Mouse (Mus musculus) limb, embryonic 12.5 days (tissue): ENCODE measurements around the gene Tmco4. TPM values are rescaled to one million over a fixed set of nuclear protein-coding genes. Genes with fewer than 3 reads are reported as not detected.

Experiments used
- ATAC-seq: fragments of 200-750 bp; cut with Nextera tagmentation; 2 replicates; pipeline ENCODE4 v1.8.0; 2017; ENCODE audit warnings: low read depth, moderate TSS enrichment; ENCODE audit not compliant: insufficient number of reproducible peaks, insufficient read depth, low FRiP score, low TSS enrichment
- H3K27ac ChIP-seq: fragments of 300-500 bp; sonication (generic); 2 replicates; pipeline ENCODE4 v1.5.1; 2016; ENCODE audit warnings: mild to moderate bottlenecking, moderate library complexity
- H3K27me3 ChIP-seq: fragments of 300-500 bp; sonication (generic); 2 replicates; pipeline ENCODE4 v1.6.1; 2016; ENCODE audit warnings: mild to moderate bottlenecking, moderate library complexity
- H3K36me3 ChIP-seq: fragments of 300-500 bp; sonication (generic); 2 replicates; pipeline ENCODE4 v1.6.1; 2016; ENCODE audit warnings: mild to moderate bottlenecking, moderate library complexity
- H3K4me1 ChIP-seq: fragments of 300-500 bp; sonication (generic); replicated peaks from 2 replicates; pipeline ENCODE4 v1.6.1; 2016
- H3K4me2 ChIP-seq: fragments of 300-500 bp; sonication (generic); 2 replicates; pipeline ENCODE4 v1.6.1; 2016; ENCODE audit warnings: mild to moderate bottlenecking, moderate library complexity
- H3K4me3 ChIP-seq: fragments of 300-500 bp; sonication (generic); replicated peaks from 2 replicates; pipeline ENCODE4 v1.5.1; 2016; ENCODE audit warnings: mild to moderate bottlenecking
- H3K9ac ChIP-seq: fragments of 300-500 bp; sonication (generic); replicated peaks from 2 replicates; pipeline ENCODE4 v1.6.1; 2016; ENCODE audit warnings: mild to moderate bottlenecking, moderate library complexity
- H3K9me3 ChIP-seq: fragments of 300-500 bp; sonication (generic); 2 replicates; pipeline ENCODE4 v1.6.1; 2016; ENCODE audit warnings: mild to moderate bottlenecking, moderate library complexity
- WGBS: fragments of 180-500 bp; shearing (Covaris S2); methylation state at CpG from one replicate; pipeline ENCODE4 v1.1.7; 2016; 5-methylcytosine and 5-hydroxymethylcytosine counted together
- polyA plus RNA-seq: library from polyadenylated mRNA; unstranded; fragments of >200 nt; fragmentation: Nextera tagmentation; extraction: Ambion mirVana; gene quantifications from 2 replicates; pipeline ENCODE4 v1.2.1, GENCODE M21; 2016

The Tmco4 gene
- polyA plus RNA-seq, 1 experiment from 2014 or later, result 2.0 TPM

DNA sequence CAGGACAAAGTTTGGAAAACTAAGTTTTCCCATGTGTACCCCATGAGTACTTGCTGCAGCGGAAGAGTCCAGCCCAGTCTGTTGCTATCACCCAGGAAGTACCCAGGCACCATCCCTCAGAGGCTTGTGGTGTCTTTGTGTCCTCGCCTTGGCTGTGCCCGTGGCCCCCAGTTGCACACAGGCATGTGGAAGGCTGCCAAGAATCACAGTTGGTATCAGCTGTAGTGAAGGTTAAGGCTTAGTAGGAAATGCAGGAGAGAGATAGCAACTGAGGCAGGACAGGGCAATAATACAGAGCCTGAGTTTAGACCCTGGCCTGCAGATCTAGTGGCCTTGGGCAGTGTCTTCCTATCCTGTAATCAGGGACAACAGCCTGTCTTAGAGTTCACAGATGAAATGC, 47.7 kb downstream of the Tmco4 start:
- H3K36me3 ChIP-seq, result no peaks in the 10 kb centered on the region
- H3K9me3 ChIP-seq, result no peaks in the 10 kb centered on the region
- no peaks in the 10 kb centered on the region for H3K4me1 ChIP-seq
- 89% methylated on average over 3 of the region's 3 CpGs for WGBS
- ATAC-seq, result no peak
- no peak overlapping the region for H3K4me3 ChIP-seq
- H3K27me3 ChIP-seq, result no peaks in the 10 kb centered on the region
- H3K27ac ChIP-seq, result no peak overlapping the region
- H3K9ac ChIP-seq, result no peak overlapping the region
- no peak overlapping the region for H3K4me2 ChIP-seq

DNA sequence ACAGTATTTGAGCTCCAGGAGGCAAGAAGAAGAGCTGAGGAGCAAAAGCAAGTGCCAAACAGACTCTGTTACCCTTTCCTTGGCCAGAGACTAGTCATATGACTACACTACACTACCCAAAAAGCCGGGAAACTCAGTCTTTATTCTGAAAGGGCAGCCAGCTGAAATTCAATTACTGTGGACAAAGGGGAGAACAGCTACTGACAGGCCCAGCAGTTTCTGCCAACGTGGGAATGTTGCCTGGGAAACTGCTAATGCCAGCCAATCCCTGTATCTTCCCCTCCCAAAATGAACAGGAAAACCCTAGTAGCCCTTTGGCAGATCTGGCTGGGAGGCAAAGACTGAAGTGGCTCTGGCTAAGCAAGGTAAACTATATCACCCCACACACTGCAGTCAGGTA, 51.7 kb downstream of the Tmco4 start:
- no peak overlapping the region for H3K4me3 ChIP-seq
- no peaks in the 10 kb centered on the region for H3K27me3 ChIP-seq
- H3K9me3 ChIP-seq, result no peaks in the 10 kb centered on the region
- ATAC-seq, result no peak
- WGBS, result 33% methylated on average over 2 of the region's 2 CpGs
- no peak overlapping the region for H3K9ac ChIP-seq
- no peaks in the 10 kb centered on the region for H3K4me1 ChIP-seq
- H3K4me2 ChIP-seq, result no peak overlapping the region
- H3K36me3 ChIP-seq, result no peaks in the 10 kb centered on the region
- no peak overlapping the region for H3K27ac ChIP-seq

DNA sequence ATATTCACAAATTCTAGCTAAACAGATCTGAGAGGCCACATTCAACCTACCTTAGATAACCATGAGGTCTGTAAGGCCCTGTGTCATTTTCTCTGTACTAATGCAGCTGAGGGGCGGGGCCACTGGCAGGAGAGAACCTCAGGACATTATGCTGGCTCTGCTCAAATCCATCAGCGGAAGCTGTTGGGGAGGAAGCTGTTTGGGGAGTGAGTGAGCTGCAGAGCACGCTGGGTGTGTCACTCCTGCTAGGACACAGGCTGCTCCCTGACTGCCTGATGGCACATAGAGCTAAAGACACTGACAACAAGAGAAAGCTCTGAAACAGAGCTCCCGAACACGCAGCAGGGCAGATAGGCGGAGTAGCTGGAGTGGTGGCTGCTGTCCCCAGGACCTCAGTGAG, 58.0 kb downstream of the Tmco4 start:
- H3K27me3 ChIP-seq, result no peaks in the 10 kb centered on the region
- no peak for ATAC-seq
- H3K9me3 ChIP-seq, result no peaks in the 10 kb centered on the region
- no peak overlapping the region for H3K4me2 ChIP-seq
- H3K36me3 ChIP-seq, result no peaks in the 10 kb centered on the region
- H3K4me3 ChIP-seq, result no peak overlapping the region
- 0 out of 2 replicates have a peak, but pooled peaks cover 3% of the 10 kb centered on the region for H3K4me1 ChIP-seq
- no peak overlapping the region for H3K27ac ChIP-seq
- H3K9ac ChIP-seq, result no peak overlapping the region
- WGBS, result 58% methylated on average over 6 of the region's 6 CpGs

DNA sequence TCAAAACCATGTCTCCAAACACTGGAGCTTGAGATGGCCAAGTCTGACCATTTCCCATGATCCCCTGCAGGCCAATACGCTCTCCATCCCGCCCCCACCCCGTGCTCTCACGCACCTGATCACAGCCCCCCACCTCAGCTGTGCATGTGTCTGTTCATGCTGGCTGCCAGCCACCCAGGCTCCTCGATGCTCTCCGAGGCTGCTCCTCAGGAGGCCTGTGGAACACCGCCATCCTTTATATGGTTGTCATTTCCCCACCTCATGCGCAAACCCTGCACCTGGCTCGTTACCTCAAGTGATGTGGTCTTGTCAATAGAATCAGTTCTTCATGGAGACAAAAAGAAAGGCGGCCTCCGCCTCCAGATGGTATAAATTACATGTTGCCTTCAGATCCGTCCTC, 59.8 kb downstream of the Tmco4 start:
- Histone ChIP-seq H3K4me1 (0 out of 2 replicates have a peak, but pooled peaks cover 3% of the 10 kb centered on the region), H3K27me3 (no peaks in the 10 kb centered on the region), H3K27ac (no peak overlapping the region), H3K36me3 (no peaks in the 10 kb centered on the region), H3K4me2 (no peak overlapping the region), H3K9me3 (no peaks in the 10 kb centered on the region), H3K9ac (no peak overlapping the region), H3K4me3 (no peak overlapping the region)
- 56% methylated on average over 12 of the region's 12 CpGs for WGBS
- ATAC-seq, result no peak

DNA sequence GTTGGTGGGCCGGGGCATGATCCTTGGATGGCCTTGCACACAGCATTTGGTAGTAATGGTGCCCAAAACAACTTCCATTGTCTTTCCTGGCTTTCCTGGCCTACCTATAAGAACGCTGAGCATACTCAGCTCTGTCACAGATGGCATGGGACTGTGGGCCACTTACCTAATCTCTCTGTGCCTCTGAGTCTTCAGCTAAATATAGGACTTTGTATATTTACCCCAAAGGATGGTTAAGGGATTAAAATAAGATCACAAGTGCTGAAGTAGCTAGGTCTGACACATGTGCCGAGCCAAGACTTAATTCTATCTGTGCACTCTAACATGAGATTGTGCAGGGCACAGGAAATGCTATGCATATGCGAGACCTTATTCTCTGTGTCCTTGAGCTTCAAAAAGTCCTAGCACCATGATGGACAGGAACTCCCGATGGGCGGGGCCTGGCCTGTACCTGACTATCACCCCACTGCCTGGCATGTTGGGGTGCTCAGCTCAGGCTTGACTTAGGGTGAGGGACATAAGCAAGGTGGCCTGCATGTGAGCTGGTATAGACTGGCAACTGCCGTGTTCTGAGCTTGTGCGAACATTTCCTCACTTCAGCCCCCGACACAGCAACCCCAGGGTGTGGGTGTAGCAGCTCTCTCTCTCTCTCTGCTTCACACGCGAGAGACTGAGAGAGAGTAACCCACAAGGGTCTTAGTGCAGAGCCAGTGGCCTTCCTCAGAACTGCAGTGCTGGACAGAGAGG, 60.7 kb downstream of the Tmco4 start:
- no peak overlapping the region for H3K4me2 ChIP-seq
- no peak for ATAC-seq
- H3K36me3 ChIP-seq, result no peaks in the 10 kb centered on the region
- no peaks in the 10 kb centered on the region for H3K27me3 ChIP-seq
- H3K4me3 ChIP-seq, result no peak overlapping the region
- H3K9me3 ChIP-seq, result no peaks in the 10 kb centered on the region
- 0 out of 2 replicates have a peak, but pooled peaks cover 3% of the 10 kb centered on the region for H3K4me1 ChIP-seq
- no peak overlapping the region for H3K9ac ChIP-seq
- H3K27ac ChIP-seq, result no peak overlapping the region
- WGBS, result 84% methylated on average over 11 of the region's 11 CpGs

DNA sequence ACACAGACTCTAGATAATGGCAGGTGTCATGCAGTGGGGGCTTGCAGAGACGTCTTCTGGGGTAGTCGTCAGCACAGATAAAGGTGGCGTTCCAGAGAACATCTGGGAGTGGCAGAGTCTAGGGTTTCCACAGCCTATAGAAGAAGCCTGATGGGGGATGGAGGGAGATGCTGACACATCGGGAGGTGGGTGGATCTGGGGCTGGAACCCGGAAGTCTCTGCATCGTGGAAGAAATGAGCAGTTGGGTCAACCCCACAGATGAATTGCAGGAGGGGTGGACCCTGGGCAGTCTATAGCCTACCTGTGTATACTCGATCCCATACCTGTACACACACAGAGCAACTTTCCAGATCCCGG, 61.3 kb downstream of the Tmco4 start:
- H3K27me3 ChIP-seq, result no peaks in the 10 kb centered on the region
- H3K27ac ChIP-seq, result no peak overlapping the region
- ATAC-seq, result no peak
- no peaks in the 10 kb centered on the region for H3K9me3 ChIP-seq
- 0 out of 2 replicates have a peak, but pooled peaks cover 3% of the 10 kb centered on the region for H3K4me1 ChIP-seq
- H3K4me2 ChIP-seq, result no peak overlapping the region
- H3K9ac ChIP-seq, result no peak overlapping the region
- H3K4me3 ChIP-seq, result no peak overlapping the region
- no peaks in the 10 kb centered on the region for H3K36me3 ChIP-seq
- 89% methylated on average over 8 of the region's 8 CpGs for WGBS

DNA sequence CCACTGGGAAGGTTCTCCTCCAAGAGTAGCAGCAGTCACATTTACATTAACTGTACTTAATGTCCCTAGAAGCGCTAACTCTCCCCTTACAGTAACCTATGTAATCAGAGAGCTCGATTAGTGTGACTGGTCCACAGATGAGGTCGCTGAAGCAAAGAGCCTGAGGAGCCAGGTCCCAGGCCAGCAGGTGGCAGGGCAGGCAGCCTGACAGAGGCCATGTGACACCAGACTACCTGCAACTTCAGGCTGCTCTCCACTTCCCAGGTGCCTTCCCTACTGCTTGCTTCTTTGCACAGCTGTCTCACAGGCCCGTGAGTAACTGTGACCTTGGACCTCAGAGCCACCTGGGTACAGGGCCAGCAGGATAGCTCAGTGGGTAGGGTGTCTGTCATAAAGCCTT, 61.9 kb downstream of the Tmco4 start:
- Histone ChIP-seq H3K4me3 (no peak overlapping the region), H3K9me3 (no peaks in the 10 kb centered on the region), H3K36me3 (no peaks in the 10 kb centered on the region), H3K9ac (no peak overlapping the region), H3K27ac (no peak overlapping the region), H3K4me1 (0 out of 2 replicates have a peak, but pooled peaks cover 3% of the 10 kb centered on the region), H3K27me3 (0 out of 2 replicates have a peak, but pooled peaks cover 4% of the 10 kb centered on the region), H3K4me2 (no peak overlapping the region)
- no peak for ATAC-seq
- WGBS, result 48% methylated on average over 4 of the region's 4 CpGs

DNA sequence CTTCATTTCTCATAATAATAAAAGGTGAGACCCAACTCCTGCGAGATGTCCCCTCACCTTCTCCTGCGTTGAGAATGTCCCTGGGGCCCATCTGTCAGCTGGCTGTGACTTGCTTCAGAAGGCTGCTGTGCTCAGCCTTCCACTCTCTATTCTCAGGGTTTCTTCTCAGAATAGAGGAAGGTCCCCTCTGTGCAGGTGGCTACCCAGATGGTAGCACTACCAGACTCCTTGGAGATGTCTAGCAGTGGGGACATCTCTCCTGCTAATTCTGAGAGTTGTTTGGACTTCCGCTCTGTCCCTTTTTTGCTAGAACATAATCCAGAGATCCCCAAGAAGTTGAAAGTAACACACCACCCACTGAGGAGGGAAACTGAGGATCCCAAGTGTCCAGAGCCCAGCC, 62.3 kb downstream of the Tmco4 start:
- ATAC-seq, result no peak
- peaks cover 8% of the 10 kb centered on the region; the same call in 1 of the 2 replicates for H3K27me3 ChIP-seq
- no peaks in the 10 kb centered on the region for H3K9me3 ChIP-seq
- H3K4me1 ChIP-seq, result 0 out of 2 replicates have a peak, but pooled peaks cover 5% of the 10 kb centered on the region
- H3K9ac ChIP-seq, result no peak overlapping the region
- WGBS, result 87% methylated on average over 3 of the region's 3 CpGs
- no peak overlapping the region for H3K27ac ChIP-seq
- no peaks in the 10 kb centered on the region for H3K36me3 ChIP-seq
- H3K4me2 ChIP-seq, result no peak overlapping the region
- no peak overlapping the region for H3K4me3 ChIP-seq

DNA sequence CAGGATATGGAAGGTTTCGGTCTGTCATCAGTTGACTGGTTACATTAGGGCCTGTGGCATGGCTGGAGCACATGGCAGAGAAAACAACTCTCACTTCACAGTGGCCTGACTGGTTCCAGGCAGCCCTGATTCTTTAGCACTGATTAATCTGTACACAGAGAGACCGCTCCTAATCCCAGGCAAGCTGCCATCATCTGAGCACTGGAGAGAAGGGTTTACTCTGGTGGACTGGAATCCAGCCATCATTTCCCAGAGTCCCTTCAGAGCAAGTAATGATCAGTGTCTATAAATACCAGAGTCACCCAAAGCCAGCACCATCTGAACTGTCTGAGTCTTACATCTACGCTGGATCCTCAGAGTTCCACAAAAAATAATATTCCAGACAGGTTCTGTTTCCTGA, 63.1 kb downstream of the Tmco4 start:
- Histone ChIP-seq H3K9ac (no peak overlapping the region), H3K27ac (no peak overlapping the region), H3K4me3 (no peak overlapping the region), H3K4me1 (peaks cover 11% of the 10 kb centered on the region; the same call in 1 of the 2 replicates), H3K27me3 (peaks cover 16% of the 10 kb centered on the region), H3K4me2 (no peak overlapping the region), H3K36me3 (no peaks in the 10 kb centered on the region), H3K9me3 (no peaks in the 10 kb centered on the region)
- ATAC-seq, result no peak
- 94% methylated on average over 3 of the region's 3 CpGs for WGBS

DNA sequence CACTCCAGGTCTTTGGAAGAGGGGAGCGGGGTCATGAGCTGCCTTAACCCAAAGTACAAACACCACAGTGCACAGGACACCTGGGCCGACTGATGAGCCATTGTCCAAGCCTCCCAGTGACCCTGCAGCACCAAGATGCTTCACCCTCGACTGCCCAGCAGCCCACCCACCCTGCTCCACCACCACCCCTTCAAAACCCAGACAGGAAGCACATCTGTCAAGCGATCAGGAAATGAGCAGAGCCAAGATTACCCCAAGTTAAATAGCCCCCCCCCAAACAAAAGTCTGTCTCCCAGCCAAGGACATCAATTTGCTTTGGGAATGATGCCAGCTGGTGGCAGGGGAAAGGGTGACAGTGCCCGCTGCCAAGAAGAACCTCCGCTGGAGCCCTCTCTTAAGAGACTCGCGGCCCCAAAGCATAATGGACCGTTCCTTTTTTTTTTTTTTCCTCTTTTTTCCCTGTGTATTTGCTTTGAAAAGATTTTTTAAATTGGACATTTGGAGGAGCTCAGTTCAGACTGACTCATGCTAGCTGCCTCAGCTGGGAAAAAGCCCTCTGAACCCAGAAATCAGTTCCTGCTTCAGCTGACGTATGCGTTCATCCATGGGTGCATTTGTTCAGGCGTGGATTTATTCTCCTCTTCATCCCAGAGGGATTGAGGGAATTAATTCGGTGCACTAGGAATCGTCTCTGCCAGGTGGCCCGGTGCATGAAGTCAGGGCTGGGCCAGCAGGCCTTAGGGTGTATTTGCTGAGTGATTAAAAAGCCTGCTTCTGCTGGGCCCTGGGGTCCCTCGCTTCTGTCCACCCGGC, 65.3 kb downstream of the Tmco4 start:
- WGBS, result 75% methylated on average over 17 of the region's 17 CpGs
- Histone ChIP-seq H3K36me3 (no peaks in the 10 kb centered on the region), H3K4me3 (no peak overlapping the region)

DNA sequence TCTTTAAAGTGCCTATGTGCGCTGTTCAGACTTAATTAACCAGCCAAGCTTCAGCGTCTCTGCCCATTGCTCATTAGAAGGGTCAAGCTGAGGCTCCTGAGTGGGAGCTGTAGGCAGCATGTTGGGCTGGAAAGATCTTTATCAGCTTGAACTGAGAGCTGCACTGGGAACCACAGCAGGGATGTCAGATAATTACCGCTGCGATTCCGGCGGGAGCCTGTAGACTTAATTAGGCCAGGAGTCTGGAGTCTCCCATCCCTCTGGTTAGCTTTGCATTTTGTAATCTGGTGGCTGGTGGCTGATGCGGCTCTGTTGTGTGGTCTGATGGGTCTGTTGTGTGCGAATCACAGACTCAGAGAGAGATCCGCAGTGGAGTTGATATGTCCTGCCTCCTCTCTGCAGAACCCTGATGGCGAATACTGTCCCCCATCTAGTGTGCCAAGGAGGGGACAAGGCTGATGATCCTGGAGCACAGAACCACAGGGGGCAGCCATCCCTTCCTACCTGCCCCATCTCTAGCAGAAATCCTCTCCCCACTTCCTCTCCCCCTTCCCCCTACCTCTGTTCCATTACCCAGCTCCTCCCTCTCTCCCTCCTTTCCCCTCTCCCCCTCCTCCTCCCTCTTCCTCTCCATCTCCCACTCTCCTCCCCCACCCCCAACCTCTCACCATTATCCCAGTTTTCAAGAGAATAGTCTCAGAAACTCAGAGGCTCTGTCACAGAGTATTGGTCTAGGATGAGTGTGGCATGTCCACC, 67.6 kb downstream of the Tmco4 start:
- WGBS, result 4% methylated on average over 10 of the region's 10 CpGs
- no peak overlapping the region for H3K4me2 ChIP-seq
- H3K27ac ChIP-seq, result no peak overlapping the region; the same call in 1 of the 2 replicates
- peaks cover 16% of the 10 kb centered on the region for H3K27me3 ChIP-seq
- H3K9ac ChIP-seq, result no peak overlapping the region
- no peaks in the 10 kb centered on the region for H3K36me3 ChIP-seq
- no peak overlapping the region for H3K4me3 ChIP-seq
- peaks cover 6% of the 10 kb centered on the region for H3K9me3 ChIP-seq
- peaks cover 8% of the 10 kb centered on the region; the same call in 1 of the 2 replicates for H3K4me1 ChIP-seq
- ATAC-seq, result no peak

More for the DNA sequence above, 65.3 kb downstream of the Tmco4 start:
- peaks cover 8% of the 10 kb centered on the region; the same call in 1 of the 2 replicates for H3K4me1 ChIP-seq
- no peaks in the 10 kb centered on the region for H3K9me3 ChIP-seq
- no peak overlapping the region for H3K27ac ChIP-seq
- H3K4me2 ChIP-seq, result no peak overlapping the region
- ATAC-seq, result no peak
- peaks cover 16% of the 10 kb centered on the region for H3K27me3 ChIP-seq
- no peak overlapping the region for H3K9ac ChIP-seq
